Mouse (Mus musculus) stomach, postnatal 0 days (tissue): ENCODE data around the gene Ttc7. TPM values are rescaled to one million over a fixed set of nuclear protein-coding genes. Genes with fewer than 3 reads are reported as not detected.
A peak's percentile ranks its signal among the peaks of the same experiment; 100 is the strongest.

Source experiments
- ATAC-seq: fragments of 200-750 bp; cut with Nextera tagmentation; 2 replicates; pipeline ENCODE4 v1.8.0; 2017; ENCODE audit not compliant: low FRiP score, low TSS enrichment
- DNase-seq: peaks from one replicate; pipeline ENCODE4 v3.0.0-alpha.2; 2016; ENCODE audit warnings: low spot score
- H3K27ac ChIP-seq: fragments of 300-500 bp; sonication (generic); replicated peaks from 2 replicates; pipeline ENCODE4 v1.5.1; 2014; ENCODE audit warnings: mild to moderate bottlenecking, control low read depth
- H3K27me3 ChIP-seq: fragments of 300-500 bp; sonication (generic); 2 replicates; pipeline ENCODE4 v1.6.1; 2014; ENCODE audit warnings: low read length; ENCODE audit not compliant: control insufficient read depth, insufficient read depth
- H3K36me3 ChIP-seq: fragments of 300-500 bp; sonication (generic); 2 replicates; pipeline ENCODE4 v1.6.1; 2014; ENCODE audit warnings: low read length, mixed read lengths; ENCODE audit not compliant: control insufficient read depth, insufficient read depth
- H3K4me1 ChIP-seq: fragments of 300-500 bp; sonication (generic); replicated peaks from 2 replicates; pipeline ENCODE4 v1.6.1; 2014; ENCODE audit warnings: antibody characterized with exemption; ENCODE audit not compliant: control insufficient read depth, insufficient read depth
- H3K4me2 ChIP-seq: fragments of 300-500 bp; sonication (generic); replicated peaks from 2 replicates; pipeline ENCODE4 v1.6.1; 2014; ENCODE audit warnings: low read depth, mild to moderate bottlenecking, control low read depth, moderate library complexity
- H3K4me3 ChIP-seq: fragments of 300-500 bp; sonication (generic); 2 replicates; pipeline ENCODE4 v1.5.1; 2014; ENCODE audit warnings: low read depth, low read length, control low read depth
- H3K9ac ChIP-seq: fragments of 300-500 bp; sonication (generic); 2 replicates; pipeline ENCODE4 v1.6.1; 2014; ENCODE audit warnings: mild to moderate bottlenecking, low read length, control low read depth, mixed read lengths
- H3K9me3 ChIP-seq: fragments of 300-500 bp; sonication (generic); 2 replicates; pipeline ENCODE4 v1.6.1; 2016; ENCODE audit warnings: low read length; ENCODE audit not compliant: control insufficient read depth
- CTCF ChIP-seq: IDR thresholded peaks from 2 replicates; pipeline ENCODE4 v1.5.1; 2016; ENCODE audit warnings: antibody characterized with exemption, low read depth, mild to moderate bottlenecking, moderate library complexity
- EP300 ChIP-seq: optimal IDR thresholded peaks from 2 replicates; pipeline ENCODE3; 2016; ENCODE audit warnings: antibody characterized with exemption
- WGBS: fragments of 180-500 bp; shearing (Covaris S2); extraction: QIAGEN DNeasy Blood & Tissue Kit; methylation state at CpG from one replicate; pipeline ENCODE4 v1.1.7; 2014; 5-methylcytosine and 5-hydroxymethylcytosine counted together
- polyA plus RNA-seq: library from polyadenylated mRNA; unstranded; fragments of >200 nt; fragmentation: Nextera tagmentation; extraction: Ambion mirVana; gene quantifications from 2 replicates; pipeline ENCODE4 v1.2.1, GENCODE M21; 2015

Gene Ttc7
- polyA plus RNA-seq, 1 experiment from 2014 or later = 21.2 TPM

DNA sequence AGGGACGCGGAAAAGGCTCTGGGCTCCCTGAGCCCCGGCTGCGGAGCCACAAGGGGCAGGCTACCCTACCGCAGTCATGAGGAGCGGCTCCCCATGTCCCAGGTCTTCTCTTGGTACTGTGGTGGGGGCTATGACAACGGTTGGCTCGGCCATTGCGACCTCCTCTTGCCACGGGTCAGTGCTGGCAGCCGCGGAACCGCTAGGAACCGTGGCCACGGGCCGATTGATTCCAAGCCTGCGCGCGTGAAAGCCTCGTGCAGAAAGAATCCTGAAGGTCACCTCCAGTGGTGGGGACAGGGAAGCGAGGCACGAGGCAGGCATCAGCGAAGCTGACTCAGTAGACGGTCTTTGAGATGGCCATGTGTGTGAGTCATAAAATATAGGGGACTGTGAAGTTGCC is 144.8 kb downstream of the Ttc7 start, which contains the start of gene Stpg4:
Gene Stpg4, minus strand, starts transcription at position 231 of the 400 bp plus-strand sequence.
- Histone ChIP-seq H3K4me2 (peak within 1 kb of the TSS; percentile 35), H3K36me3 (peaks cover 2% of the 10 kb centered on the region; the same call in 1 of the 2 replicates), H3K9ac (no peak within 1 kb of the TSS), H3K27ac (peak within 1 kb of the TSS; percentile 71), H3K9me3 (no peaks in the 10 kb centered on the region), H3K27me3 (no peaks in the 10 kb centered on the region), H3K4me3 (no peak within 1 kb of the TSS), H3K4me1 (no peaks in the 10 kb centered on the region)
- TF ChIP-seq EP300 (no peak), CTCF (peak; percentile 34)
- ATAC-seq = peak; percentile 38; the same call in 1 of the 2 replicates
- 47% methylated on average over 24 of the region's 24 CpGs for WGBS
- peak; percentile 28 for DNase-seq

DNA sequence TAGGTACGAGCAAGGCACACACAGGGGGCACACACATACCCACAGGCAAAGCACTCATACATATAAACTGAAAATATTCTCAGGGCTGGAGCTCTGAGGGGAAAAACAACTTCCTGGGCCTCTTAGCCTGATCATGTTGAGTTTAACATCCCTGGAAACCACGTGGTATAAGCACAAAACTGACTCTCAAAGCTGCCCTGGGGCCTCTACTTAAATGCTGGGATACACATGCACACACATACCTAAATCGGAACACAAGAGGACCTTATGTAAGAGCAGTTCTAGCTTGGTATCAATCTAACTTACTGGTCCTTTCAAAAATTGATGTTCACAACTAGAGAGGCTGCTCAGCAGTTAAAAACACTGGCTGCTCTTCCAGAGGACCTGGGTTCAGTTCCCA is 146.7 kb downstream of the Ttc7 start:
- Histone ChIP-seq H3K4me3 (no peak overlapping the region), H3K27ac (no peak overlapping the region), H3K27me3 (no peaks in the 10 kb centered on the region), H3K4me2 (no peak overlapping the region), H3K36me3 (peaks cover 5% of the 10 kb centered on the region; the same call in 1 of the 2 replicates), H3K9me3 (no peaks in the 10 kb centered on the region), H3K9ac (no peak overlapping the region), H3K4me1 (no peaks in the 10 kb centered on the region)
- WGBS = 80% methylated on average over 3 of the region's 3 CpGs
- no peak for ATAC-seq
- TF ChIP-seq EP300 (no peak), CTCF (no peak)
- no peak for DNase-seq

Other genes starting within 250 kb of the Ttc7 start
- 4.8 and 4.9 TPM in 2 replicates for gene Socs5, start 175.2 kb upstream of the Ttc7 start, polyA plus RNA-seq
- gene Mcfd2, start 17.0 kb upstream of the Ttc7 start, polyA plus RNA-seq = 80.4 and 84.4 TPM in 2 replicates
- not detected in 2 replicates for gene Stpg4, start 144.9 kb downstream of the Ttc7 start, polyA plus RNA-seq
- 781 and 848 TPM in 2 replicates for gene Calm2, start 164.0 kb downstream of the Ttc7 start, polyA plus RNA-seq